Mouse (Mus musculus) small intestine, adult 2 months (tissue): ENCODE results near the gene BC024978. TPM values are rescaled to one million over a fixed set of nuclear protein-coding genes. Genes with fewer than 3 reads are reported as not detected.

ENCODE experiments used
- H3K27ac ChIP-seq: fragments of 200-500 bp; 2 replicates; pipeline ENCODE4 v1.5.1; 2012; ENCODE audit warnings: low read depth, low read length, control low read depth, inconsistent platforms; ENCODE audit not compliant: insufficient read depth
- H3K27me3 ChIP-seq: fragments of 200-500 bp; 2 replicates; pipeline ENCODE4 v1.6.1; 2012; ENCODE audit warnings: mild to moderate bottlenecking, moderate library complexity, low read length, inconsistent platforms; ENCODE audit not compliant: control insufficient read depth, insufficient read depth
- H3K36me3 ChIP-seq: fragments of 200-500 bp; 2 replicates; pipeline ENCODE4 v1.6.1; 2012; ENCODE audit warnings: mild to moderate bottlenecking, low read length, control low read depth, inconsistent platforms; ENCODE audit not compliant: control insufficient read depth, insufficient read depth
- H3K4me1 ChIP-seq: fragments of 200-500 bp; 2 replicates; pipeline ENCODE4 v1.6.1; 2012; ENCODE audit warnings: low read length, inconsistent platforms, mixed read lengths; ENCODE audit not compliant: control insufficient read depth, insufficient read depth, insufficient read length
- H3K4me3 ChIP-seq: fragments of 200-500 bp; 2 replicates; pipeline ENCODE4 v1.5.1; 2012; ENCODE audit warnings: low read depth, mild to moderate bottlenecking, control low read depth, inconsistent platforms, low read length, moderate library complexity
- CTCF ChIP-seq: fragments of 200-500 bp; IDR thresholded peaks from 2 replicates; pipeline ENCODE4 v1.5.1; 2012; ENCODE audit warnings: low read depth, mild to moderate bottlenecking, control low read depth, inconsistent platforms, low read length, moderate library complexity, mixed read lengths; ENCODE audit not compliant: insufficient replicate concordance, insufficient read length; ENCODE audit errors: extremely low read depth
- POLR2A ChIP-seq: fragments of 200-500 bp; IDR thresholded peaks from 2 replicates; pipeline ENCODE4 v1.6.1; 2012; ENCODE audit warnings: low read depth, mild to moderate bottlenecking, control low read depth, inconsistent platforms, low read length, moderate library complexity
- WGBS: fragments of 180-500 bp; shearing (Covaris S2); methylation state at CpG from one replicate; pipeline ENCODE4 v1.1.7; 2018; 5-methylcytosine and 5-hydroxymethylcytosine counted together
- polyA plus RNA-seq: library from polyadenylated mRNA; depleted of rRNA; stranded (reverse); fragments of >200 nt; gene quantifications from 2 replicates; pipeline ENCODE4 v1.2.3, GENCODE M21; 2012

The BC024978 gene
- polyA plus RNA-seq, 1 experiment, result 9.5 TPM

DNA sequence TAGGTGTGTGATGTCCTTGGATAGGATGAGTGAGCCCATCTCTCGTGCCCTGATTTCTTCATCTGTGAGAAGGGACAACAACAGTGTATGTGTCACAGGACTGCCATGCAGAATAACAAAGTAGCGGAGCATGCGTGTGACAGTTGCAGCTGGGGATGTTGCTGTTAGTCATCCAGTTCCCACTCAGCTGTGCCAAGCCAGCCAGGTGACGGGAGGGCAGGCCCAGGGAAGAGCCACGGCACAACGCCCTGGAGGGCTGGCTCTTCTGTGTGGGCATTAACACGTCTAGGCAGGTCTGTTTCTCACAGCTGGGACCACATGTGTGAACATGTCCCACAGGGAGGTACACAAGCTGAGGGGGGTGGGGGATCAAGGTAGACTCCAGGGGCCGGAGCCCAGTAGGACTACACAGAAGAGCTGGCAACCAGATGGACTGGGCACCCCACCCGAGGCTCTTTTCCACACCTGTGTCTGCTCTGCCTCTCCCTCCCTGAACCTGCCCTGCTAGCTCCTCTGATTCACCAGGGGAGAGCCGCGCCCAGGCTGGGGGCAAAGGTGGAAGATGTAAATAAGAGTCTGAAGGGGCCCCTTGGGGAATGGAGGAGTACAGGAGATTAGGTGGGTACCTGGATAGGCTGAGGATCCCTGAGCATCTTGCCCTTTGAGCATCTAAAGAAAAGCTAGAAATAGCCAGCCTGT is 29.4 kb downstream of the BC024978 start:
- H3K4me1 ChIP-seq, result peaks cover 38% of the 10 kb centered on the region
- H3K4me3 ChIP-seq, result peak overlapping the region; percentile 79
- TF ChIP-seq POLR2A (no peak), CTCF (no peak)
- H3K36me3 ChIP-seq, result peaks cover 2% of the 10 kb centered on the region
- H3K27ac ChIP-seq, result peak overlapping the region; percentile 92
- WGBS, result 19% methylated on average over 11 of the region's 11 CpGs
- H3K27me3 ChIP-seq, result no peaks in the 10 kb centered on the region

DNA sequence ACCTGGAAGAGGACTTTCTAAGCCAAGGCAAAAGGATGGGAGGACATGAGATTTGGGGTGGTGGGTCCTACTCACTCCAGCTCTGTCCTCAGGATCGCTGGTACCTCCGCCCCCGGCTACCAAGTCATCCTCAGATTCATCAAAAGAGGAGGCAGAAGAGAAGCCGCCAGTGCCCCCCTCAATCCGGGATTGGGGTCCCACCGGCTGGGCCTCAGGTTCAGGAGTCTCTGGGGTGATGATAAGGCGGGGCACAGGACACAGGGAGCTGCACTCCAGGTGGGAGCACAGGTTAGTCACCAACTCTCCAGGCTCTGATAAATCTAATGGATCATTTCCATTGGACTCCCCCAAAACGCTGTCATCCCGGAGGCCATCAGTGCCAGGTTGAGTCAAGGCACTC is 31.7 kb downstream of the BC024978 start:
- 16% methylated on average over 9 of the region's 9 CpGs for WGBS
- no peak for TF ChIP-seq POLR2A
- TF ChIP-seq CTCF, result no peak
- no peaks in the 10 kb centered on the region for H3K27me3 ChIP-seq
- H3K4me1 ChIP-seq, result peaks cover 32% of the 10 kb centered on the region
- H3K36me3 ChIP-seq, result no peaks in the 10 kb centered on the region
- peak overlapping the region; percentile 79 for H3K4me3 ChIP-seq
- H3K27ac ChIP-seq, result peak overlapping the region; percentile 92

DNA sequence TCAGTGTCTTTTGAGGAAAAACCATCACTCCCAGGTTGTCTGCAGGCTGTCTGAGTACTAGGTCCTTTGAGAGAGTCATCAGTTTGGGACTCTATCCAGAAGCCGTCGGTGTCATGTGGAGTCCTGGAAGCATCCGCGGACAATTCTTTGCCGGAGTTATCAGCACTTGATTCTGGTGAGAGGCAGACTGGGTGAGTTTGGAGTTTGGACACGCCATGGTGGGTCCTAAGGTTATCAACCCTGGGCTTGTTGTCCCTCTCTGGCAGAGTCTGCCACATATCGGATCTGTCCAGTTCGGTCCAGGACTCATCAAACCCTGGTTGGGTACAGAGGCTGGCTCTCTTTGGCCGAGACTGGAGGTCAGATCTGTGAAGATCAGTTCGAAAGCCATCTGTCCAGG is 32.1 kb downstream of the BC024978 start:
- Histone ChIP-seq H3K4me3 (peak overlapping the region; percentile 79), H3K27me3 (no peaks in the 10 kb centered on the region), H3K36me3 (no peaks in the 10 kb centered on the region), H3K27ac (peak overlapping the region; percentile 92), H3K4me1 (peaks cover 32% of the 10 kb centered on the region)
- TF ChIP-seq CTCF, result peak; percentile 11; the same call in 1 of the 2 replicates
- TF ChIP-seq POLR2A, result no peak
- WGBS, result 3% methylated on average over 10 of the region's 10 CpGs

DNA sequence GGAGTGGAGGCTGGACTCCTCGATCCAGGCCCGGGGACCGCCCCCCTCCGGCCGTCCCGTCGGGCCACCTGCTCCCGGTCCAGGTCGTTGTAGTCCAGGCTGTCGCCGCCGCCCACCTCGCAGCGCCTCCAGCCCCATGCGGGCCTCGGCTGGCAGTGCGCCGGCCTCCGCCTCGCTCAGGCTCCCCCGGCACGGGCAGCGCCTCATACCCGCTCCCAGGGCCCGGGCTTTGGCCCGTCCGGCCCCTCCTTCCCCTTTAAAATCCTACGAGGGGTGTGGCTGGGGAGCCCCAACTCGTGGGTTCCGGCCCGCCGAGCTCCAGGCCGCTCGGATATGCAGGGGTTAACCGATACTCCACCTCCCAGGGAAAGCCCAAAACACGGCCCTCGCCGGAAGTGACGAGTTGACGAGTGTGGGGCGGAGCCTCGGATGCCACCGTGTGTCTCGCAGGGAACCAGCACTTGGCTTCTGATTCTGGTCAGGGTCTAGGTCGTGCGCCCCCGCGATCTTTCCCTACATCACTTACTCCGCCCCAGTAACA is 32.8 kb downstream of the BC024978 start, which contains the start of gene Itpkc:
Itpkc (minus strand) TSS at position 381 of the 541 bp plus-strand sequence.
- TF ChIP-seq CTCF, result no peak
- TF ChIP-seq POLR2A, result peak; percentile 62
- Histone ChIP-seq H3K27me3 (no peaks in the 10 kb centered on the region), H3K36me3 (no peaks in the 10 kb centered on the region), H3K4me3 (peak within 1 kb of the TSS; percentile 79), H3K27ac (peak within 1 kb of the TSS; percentile 92), H3K4me1 (peaks cover 27% of the 10 kb centered on the region)
- under 1% methylated on average over 49 of the region's 49 CpGs for WGBS

DNA sequence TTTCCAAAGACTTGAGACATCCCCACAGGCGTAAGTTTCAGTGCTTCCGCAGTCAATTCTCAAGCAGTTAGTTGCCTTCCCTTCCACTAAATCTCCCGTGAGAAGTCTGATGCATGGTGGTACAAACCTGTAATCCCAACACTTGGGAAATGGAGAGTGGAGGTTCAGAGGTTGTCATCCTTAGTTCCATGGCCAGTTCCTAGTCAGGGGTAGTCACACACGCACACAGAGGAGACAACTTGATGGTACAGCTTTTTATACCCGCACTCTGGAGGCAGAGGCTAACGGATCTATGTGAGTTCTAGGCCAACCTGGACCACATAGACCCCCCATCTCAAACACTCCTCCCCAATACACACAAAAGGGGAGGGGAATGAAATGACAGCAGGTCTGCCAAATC is 33.3 kb downstream of the BC024978 start:
- 7% methylated on average over 6 of the region's 6 CpGs for WGBS
- Histone ChIP-seq H3K27ac (peak overlapping the region; percentile 84), H3K4me3 (peak overlapping the region; percentile 79), H3K36me3 (no peaks in the 10 kb centered on the region), H3K4me1 (peaks cover 27% of the 10 kb centered on the region), H3K27me3 (no peaks in the 10 kb centered on the region)
- TF ChIP-seq CTCF (no peak), POLR2A (no peak)

DNA sequence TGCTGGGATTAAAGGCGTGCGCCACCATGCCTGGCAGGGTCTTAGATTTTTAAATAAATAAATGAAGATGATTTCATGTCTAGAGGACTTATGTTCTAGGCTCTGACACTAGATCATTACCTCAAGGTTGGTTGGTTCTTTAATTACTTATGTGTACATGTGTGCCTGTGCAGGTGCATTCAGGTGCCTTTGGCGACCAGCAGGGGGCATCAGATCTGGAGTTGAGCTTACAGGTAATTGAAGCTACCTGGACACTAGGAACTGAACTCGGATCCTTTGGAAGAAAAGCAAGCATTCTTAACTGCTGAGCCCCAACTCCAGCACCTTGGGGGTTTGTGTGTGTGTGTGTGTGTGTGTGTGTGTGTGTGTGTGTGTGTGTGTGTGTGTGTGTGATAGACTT is 35.2 kb downstream of the BC024978 start:
- H3K4me1 ChIP-seq, result peaks cover 14% of the 10 kb centered on the region
- H3K4me3 ChIP-seq, result no peak overlapping the region
- no peak overlapping the region for H3K27ac ChIP-seq
- H3K36me3 ChIP-seq, result no peaks in the 10 kb centered on the region
- 66% methylated on average over 4 of the region's 4 CpGs for WGBS
- H3K27me3 ChIP-seq, result no peaks in the 10 kb centered on the region
- no peak for TF ChIP-seq POLR2A
- TF ChIP-seq CTCF, result peak; percentile 47; the same call in 1 of the 2 replicates

DNA sequence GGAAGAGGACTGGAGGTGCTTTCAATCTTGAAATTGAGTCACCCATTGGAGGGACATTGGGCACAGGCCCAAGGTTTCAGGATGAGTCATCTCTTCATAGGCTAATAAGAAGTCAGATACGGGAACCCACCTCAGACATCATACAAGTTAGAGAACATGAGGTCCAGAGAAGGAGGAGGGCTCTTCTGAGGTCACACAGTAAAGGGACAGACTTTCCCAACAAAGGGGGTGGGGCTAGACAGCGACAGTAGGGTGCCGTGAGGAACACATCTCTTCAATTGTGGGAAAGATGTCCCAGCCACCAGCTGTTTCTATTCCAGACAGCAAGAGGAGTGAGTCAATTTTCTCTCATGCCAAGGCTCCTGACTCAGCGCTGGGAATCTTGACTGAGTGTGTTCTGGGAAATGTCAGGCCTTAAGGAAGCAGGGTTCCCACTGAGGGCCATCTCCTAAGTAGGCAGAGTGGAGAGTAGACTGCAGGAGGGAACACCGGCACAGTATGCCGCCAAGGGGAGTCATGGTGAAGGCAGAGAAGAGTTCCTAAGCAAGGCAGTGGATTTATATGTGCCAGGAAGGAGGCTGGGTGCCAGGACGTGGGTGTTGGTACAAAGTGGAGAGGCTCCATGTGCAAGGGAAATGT is 36.2 kb downstream of the BC024978 start:
- Histone ChIP-seq H3K4me3 (no peak overlapping the region), H3K4me1 (peaks cover 11% of the 10 kb centered on the region), H3K27me3 (no peaks in the 10 kb centered on the region), H3K36me3 (no peaks in the 10 kb centered on the region), H3K27ac (peak overlapping the region; percentile 28)
- 54% methylated on average over 7 of the region's 7 CpGs for WGBS
- no peak for TF ChIP-seq POLR2A
- no peak for TF ChIP-seq CTCF
